Mouse (Mus musculus): Measurements from ENCODE around the gene Nudt4.

DNA sequence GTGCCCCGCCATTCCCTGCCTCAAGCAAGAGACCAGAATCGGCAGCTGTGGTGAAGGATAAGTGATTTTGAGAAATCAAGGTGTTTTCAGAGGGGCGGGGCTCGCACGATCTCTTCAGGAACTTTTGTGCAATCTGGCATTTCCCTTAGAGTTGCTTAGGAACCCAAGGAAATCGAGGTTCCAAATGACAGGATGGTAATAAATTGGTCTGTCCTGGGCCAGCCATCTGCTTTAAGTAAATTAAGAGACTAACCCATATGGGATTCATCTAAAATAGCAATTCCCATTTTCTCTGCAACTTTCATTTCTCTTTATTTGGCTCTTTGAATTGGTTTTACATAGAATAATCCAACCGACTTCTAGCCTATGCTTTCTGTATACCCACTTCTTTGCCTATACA is 35.8 kb upstream of the Nudt4 start:
- TF ChIP-seq CTCF (IDR thresholded peaks at IDR 0.05; ENCODE audit: borderline replicate concordance, extremely low read depth, insufficient read depth, insufficient read length) (no peak), POLR2A (IDR thresholded peaks at IDR 0.05; ENCODE audit: borderline replicate concordance, extremely low read depth, insufficient read depth, insufficient read length, poor library complexity, severe bottlenecking) (no peak)
